Mouse (Mus musculus): ENCODE data around the gene Gle1. TPM values are rescaled to one million over a fixed set of nuclear protein-coding genes. Genes with fewer than 3 reads are reported as not detected.

Gle1 gene
- total RNA-seq, 2 experiments from 2014 or later = 20.9 to 21.7 TPM

DNA sequence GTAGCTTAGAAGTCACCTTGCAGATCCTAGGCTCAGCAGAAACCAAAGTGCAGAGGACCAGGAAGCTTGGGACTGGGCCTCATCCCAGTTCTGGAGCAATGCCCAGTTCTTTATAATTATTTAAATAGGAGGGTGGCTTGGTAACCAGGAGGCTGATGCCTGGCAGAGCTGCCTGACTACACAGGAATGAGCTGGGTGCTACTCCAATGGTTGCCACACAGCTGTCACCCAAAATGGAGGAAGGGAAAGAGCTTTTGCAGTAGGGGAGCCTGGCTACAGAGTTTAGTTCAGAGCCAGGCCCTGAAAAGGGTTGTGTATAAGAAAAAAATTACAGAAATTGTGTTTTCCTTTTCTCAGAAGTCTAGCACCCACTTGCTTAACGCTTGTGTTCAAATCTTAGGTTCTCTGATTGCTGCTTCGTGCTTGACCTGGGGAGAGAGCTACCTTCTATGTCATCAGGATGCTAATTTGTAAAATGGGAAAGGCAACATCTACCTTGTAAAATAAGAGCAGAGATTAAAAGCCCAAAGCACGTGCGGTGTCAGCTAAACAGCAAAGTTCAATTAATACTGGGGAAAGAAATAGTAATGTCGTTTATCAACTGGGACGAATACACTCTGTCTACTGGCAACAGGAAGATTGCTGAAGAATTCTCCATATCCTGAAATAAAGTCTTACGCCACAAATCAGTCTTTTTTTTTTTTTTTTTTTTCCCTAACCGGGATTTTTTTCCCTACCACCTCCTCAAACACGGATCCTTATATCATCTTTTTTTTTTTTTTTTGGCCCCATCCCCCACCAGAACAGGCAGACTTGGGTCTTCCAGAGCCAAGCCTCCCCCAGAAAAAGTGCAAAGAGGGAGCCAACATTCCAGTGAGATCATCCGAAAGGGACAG, 29.4 kb downstream of the Gle1 start:
- DNase-seq = peak; percentile 12

DNA sequence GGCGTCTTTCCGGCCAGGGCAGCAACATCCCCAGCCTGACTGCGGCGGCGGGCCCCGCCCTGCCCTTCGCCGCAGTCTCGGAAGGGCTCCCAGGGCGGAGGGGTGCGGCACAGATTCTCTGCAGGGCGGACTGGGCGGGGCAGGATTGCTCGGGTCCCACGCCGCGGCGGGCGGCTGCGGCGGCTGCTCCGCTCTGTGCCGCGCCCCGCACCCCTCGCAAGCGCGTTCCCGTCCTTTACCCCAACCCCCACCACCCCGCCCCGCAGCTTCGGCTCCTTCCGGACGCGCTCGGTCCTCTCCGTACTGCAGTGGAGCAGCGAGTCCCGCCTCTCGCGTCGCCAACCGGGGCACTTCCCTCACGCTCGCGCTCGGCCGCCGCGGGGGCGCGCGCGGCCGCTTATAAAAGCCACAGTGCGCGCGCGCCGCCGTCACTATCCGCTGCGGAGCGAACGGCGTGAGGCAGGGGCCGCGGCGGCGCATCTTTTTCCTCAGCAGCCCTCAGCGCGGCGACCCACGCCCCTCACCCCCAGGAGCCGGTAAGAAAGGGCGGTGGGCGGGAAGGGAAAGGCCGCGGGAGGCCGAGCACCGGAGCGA, 30.1 kb downstream of the Gle1 start, which contains the start of gene Sptan1:
TSS of gene Sptan1 (plus strand) at position 311 of the 594 bp plus-strand sequence.
- DNase-seq = peak; percentile 98

GRCm38 (mm10) chr2:29965906-29966305, 30.7 kb downstream of the Gle1 start:
- peak; percentile 44 for DNase-seq

GRCm38 (mm10) chr2:29966826-29967225, 31.6 kb downstream of the Gle1 start:
- no peak for DNase-seq

DNA sequence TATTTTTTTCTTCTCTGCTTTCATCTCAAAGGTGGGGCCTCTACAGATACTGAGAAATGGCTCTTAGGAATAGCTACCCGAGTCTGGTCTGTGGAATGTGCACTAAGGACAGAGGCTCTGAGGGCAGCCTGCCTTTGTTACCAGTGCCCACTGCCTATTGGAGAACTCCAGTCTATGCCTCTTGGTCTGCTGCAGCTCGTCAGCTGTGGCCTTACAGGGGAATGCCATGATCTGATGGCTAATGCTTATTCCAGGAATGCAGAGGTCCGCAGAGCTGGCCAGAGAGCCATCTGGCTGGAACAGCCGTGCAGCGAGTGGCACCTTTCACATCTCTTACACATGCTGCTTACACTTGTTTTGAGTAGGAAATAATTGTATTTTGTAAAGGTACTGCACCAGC, 32.5 kb downstream of the Gle1 start:
- no peak for DNase-seq

- no peak for DNase-seq
These were observed 33.4 kb downstream of the Gle1 start for GRCm38 (mm10) chr2:29968638-29969037.

DNA sequence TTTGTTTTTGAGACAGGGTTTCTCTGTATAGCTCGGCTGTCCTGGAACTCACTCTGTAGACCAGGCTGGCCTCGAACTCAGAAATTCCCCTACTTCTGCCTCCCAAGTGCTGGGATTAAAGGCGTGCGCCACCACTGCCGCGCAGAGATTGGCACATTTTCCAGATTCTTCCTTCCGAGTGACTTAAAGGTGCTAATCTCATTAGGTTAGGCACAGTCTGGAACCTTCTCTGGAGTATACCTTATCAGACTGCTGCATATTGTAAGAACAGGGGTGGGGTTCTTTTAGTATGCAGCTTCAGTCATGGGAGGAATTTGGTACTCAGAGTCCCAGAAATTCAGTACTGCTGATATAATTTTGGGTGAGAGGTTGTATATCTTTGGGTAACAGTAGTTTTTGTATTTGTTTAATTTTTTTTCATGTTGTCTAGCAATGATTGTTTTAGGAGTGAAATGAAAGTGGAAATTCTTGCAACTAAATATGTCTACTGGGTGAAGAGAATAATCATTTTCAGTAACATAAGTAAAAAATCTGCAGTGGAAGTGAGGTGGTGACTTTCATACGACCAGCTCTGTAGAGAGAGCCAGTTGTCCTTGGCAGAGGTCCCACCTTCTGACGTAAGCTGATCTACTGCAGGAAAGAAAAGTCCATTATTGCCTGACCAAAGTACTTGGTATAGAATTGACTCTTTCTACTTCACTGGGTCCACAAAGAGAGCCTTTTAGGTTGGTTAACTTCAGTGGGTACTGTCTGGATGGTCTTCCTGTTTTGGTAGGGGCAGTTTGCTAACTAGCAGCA, 36.8 kb downstream of the Gle1 start:
- peak; percentile 57 for DNase-seq

- DNase-seq = no peak
These were observed 38.3 kb downstream of the Gle1 start for GRCm38 (mm10) chr2:29973525-29973924.

- DNase-seq = no peak
These were observed 42.1 kb downstream of the Gle1 start for GRCm38 (mm10) chr2:29977307-29977706.

GRCm38 (mm10) chr2:29980661-29981060, 45.4 kb downstream of the Gle1 start:
- DNase-seq = no peak

- no peak for DNase-seq
These were observed 56.7 kb downstream of the Gle1 start for GRCm38 (mm10) chr2:29991962-29992361.

- DNase-seq = no peak
These were observed 73.9 kb downstream of the Gle1 start for GRCm38 (mm10) chr2:30009101-30009500.

Small RNA genes lying within 50 kb of the gene (microRNA-seq; reads per million reads assigned to microRNA genes)
- gene Mir6997 = 0 to 0.25 reads per million in 2 experiments

Other genes with a start within 250 kb of the Gle1 start
- gene Gm13420, start 183.7 kb upstream of the Gle1 start, total RNA-seq (2021) = not detected
- gene Gm13547, start 176.1 kb upstream of the Gle1 start, total RNA-seq (2021) = not detected
- gene Coq4, start 147.9 kb upstream of the Gle1 start, total RNA-seq (2021) = 1 to 10 TPM; 8.0 to 8.7 TPM
- 10 to 100 TPM; 24.7 to 36.5 TPM for gene Trub2, start 146.9 kb upstream of the Gle1 start, total RNA-seq (2021)
- gene Slc27a4, start 132.8 kb upstream of the Gle1 start, total RNA-seq (2021) = 10 to 100 TPM; 10.6 to 11.2 TPM
- gene Urm1, start 115.4 kb upstream of the Gle1 start, total RNA-seq (2021) = 10 to 100 TPM; 25.4 to 28.6 TPM
- 10 to 100 TPM; 28.3 to 39.0 TPM for gene Cercam, start 66.3 kb upstream of the Gle1 start, total RNA-seq (2021)
- 10 to 100 TPM; 21.3 to 29.7 TPM for gene Odf2, start 46.2 kb upstream of the Gle1 start, total RNA-seq (2021)
- gene Sptan1, start 30.1 kb downstream of the Gle1 start, total RNA-seq (2021) = 100 to 1,000 TPM; 103 to 127 TPM
- 1 to 10 TPM; 4.7 to 5.4 TPM for gene Wdr34, start 113.5 kb downstream of the Gle1 start, total RNA-seq (2021)
- 100 to 1,000 TPM; 128 to 134 TPM for gene Set, start 122.0 kb downstream of the Gle1 start, total RNA-seq (2021)
- gene Pkn3, start 142.3 kb downstream of the Gle1 start, total RNA-seq (2021) = 1 to 10 TPM; 4.5 to 8.3 TPM
- gene Zdhhc12, start 158.2 kb downstream of the Gle1 start, total RNA-seq (2021) = 1 to 10 TPM; 3.4 to 4.2 TPM
- gene Zer1, start 189.2 kb downstream of the Gle1 start, total RNA-seq (2021) = 10 to 100 TPM; 18.9 to 21.7 TPM
- gene Tbc1d13, start 198.3 kb downstream of the Gle1 start, total RNA-seq (2021) = 10 to 100 TPM; 14.0 to 18.0 TPM
- gene Endog, start 236.1 kb downstream of the Gle1 start, total RNA-seq (2021) = 10 to 100 TPM; 31.1 to 36.6 TPM
- gene Spout1, start 243.0 kb downstream of the Gle1 start, total RNA-seq (2021) = 1 to 10 TPM; 7.4 to 7.6 TPM

Data from gastrocnemius, postnatal 10 days (tissue).